Mouse (Mus musculus) megakaryocyte, adult 5-6 weeks (primary cell): ENCODE measurements around the gene Tysnd1. TPM values are rescaled to one million over a fixed set of nuclear protein-coding genes. Genes with fewer than 3 reads are reported as not detected.

Source experiments
- ATAC-seq: 2 replicates; pipeline ENCODE4 v1.8.0; 2016; ENCODE audit warnings: mild to moderate bottlenecking, inconsistent platforms; ENCODE audit not compliant: poor library complexity, severe bottlenecking
- total RNA-seq, 2 experiments: library from RNA; stranded (forward) in 1 of 2; stranded (reverse) in 1 of 2; fragments of 153-499, 151-499 nt in 1 of 2; fragments of 221-1000, 200-1000 nt in 1 of 2; gene quantifications; 2 replicates each; pipeline versions ENCODE4 v1.2.3 to v1.2.4; 2015 to 2017

Gene Tysnd1
- total RNA-seq, 2 experiments from 2014 or later, result 12.9 to 13.1 TPM

DNA sequence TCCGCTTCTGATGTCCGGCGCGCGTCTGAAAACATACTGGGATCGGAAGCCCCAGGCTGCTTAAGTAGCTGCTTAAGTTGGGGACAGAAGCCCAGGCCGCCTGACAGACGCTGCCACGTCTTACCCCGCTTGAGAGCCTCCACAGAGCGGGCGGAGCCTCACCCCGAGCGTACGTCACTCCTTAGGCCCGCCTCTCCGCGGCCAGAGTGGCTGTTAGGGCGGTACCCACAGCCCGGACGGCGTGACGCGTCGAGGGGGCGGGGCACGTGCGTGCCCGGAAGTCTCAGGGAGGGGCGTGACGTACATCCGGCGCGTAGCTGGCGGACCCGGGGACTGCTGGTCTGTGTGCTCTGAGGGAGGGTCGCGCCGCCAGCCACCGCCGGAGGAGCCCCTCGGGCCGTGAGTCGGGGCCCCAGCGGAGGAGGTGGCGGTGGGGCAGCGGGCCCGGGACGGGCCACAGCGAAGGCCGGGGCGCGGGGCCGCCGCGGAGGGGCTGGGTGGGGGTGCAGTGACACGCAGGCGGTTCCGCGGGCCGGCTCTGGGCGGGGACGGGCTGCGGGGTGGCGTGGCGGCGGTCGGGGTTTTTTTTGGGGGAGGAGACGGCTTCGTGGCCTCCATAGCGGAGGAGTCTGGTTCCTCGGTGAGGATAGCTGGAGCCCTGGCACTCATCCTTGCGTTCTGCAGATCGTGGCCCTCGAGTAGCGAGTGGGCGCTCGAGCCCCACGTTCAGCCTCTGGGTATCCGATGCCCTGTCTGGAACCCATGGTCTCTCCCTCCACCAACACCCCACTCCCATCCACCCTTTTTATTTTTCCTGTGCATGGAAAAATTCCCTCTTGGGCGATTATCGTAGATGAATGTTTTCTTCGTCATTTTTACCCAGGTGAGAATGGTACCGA, 15.1 kb upstream of the Tysnd1 start, which contains the start of gene Sar1a:
Gene Sar1a, plus strand, starts transcription at position 285 of the 899 bp plus-strand sequence.
- peak; percentile 97 for ATAC-seq

DNA sequence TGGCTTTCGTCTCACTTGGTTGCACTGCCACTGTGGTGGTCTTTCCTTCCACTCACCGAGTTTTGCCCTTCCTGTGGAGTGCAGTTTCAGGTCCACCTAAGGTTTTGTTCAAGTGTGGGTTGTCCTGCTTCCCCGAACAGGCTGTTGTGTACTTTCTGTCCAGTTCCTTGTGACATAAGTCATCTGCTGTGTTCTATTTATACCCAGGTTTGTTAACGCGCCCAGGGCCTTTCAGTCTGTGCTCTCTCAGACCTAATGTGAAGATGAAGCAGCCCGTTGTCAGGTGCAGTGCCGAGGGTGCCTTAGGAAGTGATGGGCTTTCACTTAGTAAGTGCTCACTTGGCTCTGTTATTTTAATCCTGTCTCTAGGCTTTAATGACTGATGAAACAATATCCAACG, 5.9 kb upstream of the Tysnd1 start:
- no peak for ATAC-seq

DNA sequence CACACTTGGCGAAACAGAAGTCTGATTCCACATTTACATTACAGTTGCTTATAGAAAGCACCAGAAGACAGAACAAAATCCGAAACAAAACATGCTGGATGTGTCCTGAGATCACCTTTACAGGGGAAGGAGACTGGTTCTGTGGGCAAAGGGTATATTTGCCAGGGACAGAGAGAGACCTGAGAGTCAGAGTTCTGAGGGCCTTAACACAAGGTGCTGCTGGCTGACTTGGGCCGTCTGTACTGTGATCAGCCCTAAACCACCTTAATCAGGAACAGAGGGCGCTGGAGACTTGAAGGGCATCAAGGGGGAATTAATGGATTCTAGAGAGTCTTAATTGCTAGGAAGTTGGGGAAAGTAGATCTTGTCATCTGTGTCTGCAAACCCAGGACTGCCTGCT, 1.8 kb upstream of the Tysnd1 start:
- no peak for ATAC-seq

DNA sequence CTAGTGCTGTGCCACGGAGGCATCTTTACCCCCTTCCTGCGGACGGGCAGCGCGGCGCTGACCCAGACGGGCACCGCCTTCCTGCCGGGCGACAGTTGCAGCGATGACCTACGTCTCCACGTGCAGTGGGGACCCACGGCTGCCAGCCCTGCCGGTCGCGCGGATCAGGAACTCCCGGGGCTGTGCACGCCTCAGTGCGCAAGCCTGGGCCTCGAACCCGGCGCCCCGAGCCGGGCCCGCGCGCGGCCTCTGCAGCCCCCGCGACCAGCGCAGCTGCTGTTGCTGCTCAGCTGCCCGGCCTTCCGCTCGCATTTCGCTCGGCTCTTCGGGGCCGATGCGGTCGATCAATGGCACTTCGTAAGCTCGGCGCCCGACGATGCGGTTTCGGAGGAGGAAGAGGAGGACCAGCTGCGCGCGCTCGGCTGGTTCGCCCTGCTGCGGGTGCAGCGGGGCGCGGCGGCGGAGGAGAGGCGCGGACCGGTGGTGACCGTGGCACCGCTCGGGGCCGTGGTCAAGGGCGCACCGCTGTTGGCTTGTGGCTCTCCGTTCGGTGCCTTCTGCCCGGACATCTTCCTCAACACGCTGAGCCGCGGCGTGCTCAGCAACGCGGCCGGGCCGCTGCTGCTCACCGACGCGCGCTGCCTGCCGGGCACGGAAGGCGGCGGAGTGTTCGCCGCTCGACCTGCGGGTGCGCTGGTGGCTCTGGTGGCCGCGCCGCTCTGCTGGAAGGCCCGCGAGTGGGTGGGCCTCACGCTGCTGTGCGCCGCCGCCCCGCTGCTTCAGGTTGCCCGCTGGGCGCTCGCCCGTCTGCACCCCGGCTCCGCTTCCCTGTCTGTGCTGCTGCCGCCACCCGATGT, 617 bp downstream of the Tysnd1 start:
- ATAC-seq, result peak; percentile 28

DNA sequence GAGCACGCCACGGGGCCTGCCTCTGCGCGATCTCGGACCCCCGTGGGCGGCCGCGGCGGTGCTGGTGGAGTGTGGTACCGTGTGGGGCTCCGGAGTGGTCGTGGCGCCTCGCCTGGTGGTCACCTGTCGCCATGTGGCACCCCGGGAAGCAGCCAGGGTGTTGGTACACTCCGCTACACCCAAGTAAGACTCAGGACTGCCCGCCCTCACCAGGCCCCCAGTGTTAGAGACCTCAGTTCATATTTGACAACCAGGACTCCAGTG, 1.2 kb downstream of the Tysnd1 start:
- no peak for ATAC-seq

DNA sequence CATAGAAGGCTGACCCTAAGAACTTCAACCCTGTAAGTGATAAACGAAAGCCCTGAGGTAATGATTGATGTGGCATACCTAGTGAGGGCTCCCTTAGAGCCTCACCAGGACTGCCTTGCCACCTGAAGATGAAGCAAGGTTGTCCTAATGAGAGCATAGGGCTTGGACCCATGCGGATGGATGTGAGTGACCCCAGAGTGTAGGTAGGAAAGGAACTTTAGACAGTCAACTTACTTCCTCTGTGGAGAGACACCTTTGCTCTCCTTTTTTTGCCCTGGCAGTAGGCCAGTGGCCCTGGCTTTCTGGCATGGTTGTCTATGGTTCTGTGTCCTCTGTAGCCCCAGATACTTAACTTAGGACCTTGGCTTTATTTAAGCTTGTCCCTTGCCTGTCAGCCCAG, 1.7 kb downstream of the Tysnd1 start:
- ATAC-seq, result no peak

DNA sequence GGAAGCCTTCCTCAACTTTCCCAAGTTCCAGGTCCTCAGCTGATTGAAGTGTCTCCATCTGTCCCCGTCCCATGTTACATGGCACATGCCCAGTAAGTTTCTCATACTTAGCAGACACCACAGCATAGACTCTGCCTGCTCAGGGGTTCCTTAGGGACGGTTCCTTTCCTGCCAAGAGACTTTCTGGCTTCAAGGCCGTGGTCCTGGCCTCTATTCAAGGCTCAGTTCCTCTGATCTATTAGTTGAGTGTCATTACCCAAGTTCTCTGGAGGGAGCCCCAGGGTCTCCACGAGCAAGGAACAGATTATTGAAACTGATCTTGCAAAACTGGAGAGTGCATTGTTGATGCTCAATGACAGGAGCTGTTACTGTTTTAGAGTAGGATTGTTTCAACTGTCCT, 9.3 kb downstream of the Tysnd1 start:
- ATAC-seq, result no peak

DNA sequence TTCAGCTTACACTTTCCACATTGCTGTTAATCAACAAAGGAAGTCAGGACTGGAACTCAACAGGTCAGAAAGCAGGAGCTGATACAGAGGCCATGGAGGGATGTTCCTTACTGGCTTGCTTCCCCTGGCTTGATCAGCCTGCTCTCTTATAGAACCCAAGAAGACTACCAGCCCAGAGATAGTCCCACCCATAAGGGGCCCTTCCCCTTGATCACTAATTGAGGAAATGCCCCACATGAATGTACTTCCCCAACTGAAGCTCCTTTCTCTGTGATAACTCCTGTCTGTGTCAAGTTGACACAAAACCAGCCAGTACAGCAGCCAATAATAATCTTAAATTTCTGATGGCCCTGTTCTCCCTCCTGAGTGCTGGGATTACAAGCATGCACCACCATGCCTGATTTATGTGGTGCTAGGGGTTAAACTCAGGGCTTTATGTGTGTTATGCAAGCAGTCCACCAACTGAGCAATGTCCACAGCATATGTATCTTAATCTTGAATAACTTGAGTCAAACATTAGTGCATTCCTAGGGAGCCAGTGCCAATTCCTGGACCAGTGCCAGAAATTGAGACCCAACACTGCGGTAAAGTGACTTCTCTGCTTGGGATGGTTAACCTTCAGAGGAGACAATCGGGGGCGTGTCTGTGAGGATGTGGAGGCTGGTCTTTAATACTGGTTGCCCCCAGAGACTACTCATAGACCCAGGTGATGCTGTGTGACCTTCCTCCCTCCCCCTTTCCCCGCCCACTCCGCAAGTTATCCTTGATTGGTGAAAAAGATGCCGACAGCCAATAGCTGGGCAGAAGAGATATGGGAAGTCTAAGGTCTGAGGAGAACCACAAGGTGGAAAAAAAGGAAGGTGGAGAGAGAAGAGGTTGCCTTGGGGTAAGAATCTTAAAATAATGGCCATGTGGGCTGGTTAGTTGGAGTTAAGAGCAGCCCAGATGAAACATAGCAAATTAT, 11.4 kb downstream of the Tysnd1 start:
- peak; percentile 40; the same call in 1 of the 2 replicates for ATAC-seq

DNA sequence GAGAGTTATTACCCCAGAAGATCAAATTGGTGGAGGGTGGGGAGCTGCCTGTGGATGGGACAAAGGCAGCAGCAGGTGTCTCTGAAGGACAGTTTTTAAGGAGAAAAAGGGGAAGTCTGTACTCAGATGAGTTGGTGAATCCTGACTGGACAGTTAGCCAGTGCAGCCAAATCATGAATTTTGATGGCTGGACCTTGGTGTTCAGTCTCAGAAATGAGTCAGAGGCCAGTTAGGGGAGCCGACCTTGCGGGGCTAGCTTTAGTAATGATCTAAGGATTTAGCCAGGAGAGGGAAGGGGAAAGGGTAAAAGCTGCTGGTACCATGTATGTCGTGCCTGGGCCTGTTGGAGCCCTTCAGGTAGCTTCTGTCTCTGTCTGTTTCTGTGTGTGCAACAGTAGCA, 18.3 kb downstream of the Tysnd1 start:
- ATAC-seq, result no peak

DNA sequence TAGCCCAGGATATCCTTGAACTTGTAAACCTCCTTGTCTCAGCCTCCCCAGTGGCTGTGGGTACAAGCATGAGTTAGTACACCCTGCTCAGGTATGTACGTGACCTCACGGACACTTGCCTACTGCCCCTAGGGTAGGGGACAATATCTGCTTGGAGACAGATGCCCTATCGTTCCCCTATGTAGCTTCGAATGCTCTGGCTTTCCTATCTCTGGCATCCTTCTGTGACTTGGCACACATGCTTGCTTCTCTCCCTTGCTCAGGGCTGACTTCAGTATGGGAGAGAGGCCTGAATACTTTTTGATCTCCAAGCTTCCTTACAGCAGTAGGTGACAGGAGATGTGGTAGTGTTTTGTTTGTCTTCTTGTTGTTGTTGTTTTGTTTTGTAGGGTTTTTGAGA, 18.8 kb downstream of the Tysnd1 start:
- ATAC-seq, result no peak

DNA sequence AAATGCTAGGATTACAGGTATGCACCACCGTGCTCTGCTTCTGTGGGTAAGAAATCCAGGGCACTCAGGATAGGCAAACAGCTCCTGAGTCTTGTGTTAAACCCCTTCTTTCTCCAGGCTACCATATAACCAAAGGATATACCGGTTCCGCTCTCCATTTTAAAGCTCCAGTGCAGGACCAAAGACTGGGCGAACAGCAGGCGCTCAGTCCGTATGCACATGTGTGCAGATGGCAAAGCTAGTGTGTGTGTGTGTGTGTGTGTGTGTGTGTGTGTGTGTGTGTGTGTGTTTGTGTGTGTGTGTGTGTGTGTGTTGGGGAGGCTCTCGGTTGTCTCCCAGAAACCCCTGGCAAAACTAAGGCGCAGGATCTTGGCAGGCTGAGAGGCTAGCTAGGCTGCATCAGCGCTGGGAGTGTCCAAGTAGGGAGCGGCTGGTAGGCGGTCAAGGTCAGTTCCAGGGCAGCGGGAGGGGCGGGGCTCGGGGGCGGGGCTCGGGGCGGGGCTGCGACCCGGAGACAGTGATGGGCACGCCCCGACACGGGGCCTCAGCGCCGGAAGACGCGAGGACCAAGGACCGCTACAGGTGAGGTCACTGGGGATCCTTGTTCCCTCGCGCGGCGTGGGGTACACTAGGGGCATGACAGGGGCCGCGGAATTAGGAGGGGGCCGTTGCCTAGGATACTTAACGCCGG, 19.6 kb downstream of the Tysnd1 start, which contains the start of gene Aifm2:
Gene Aifm2, plus strand, starts transcription at position 493 of the 691 bp plus-strand sequence.
- peak; percentile 88 for ATAC-seq

DNA sequence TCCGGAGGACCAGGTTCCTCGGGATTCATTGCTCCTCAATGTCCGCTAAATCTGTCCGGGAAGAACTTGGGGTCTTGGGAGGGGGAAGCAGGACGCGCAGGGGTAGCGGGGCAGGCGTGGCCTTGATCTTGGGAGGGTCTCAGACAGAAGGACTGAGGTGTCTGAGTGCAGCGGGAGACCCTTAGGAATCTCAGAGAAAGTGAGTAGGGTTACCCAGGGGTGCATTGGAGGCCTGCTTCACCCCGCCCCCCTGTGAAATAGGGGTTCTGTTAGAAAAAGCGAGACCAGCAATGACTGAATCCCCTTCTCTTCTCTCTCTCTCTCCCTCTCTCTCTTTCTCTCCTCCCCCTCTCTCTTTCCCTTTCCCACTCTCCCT, 20.1 kb downstream of the Tysnd1 start:
- no peak for ATAC-seq

DNA sequence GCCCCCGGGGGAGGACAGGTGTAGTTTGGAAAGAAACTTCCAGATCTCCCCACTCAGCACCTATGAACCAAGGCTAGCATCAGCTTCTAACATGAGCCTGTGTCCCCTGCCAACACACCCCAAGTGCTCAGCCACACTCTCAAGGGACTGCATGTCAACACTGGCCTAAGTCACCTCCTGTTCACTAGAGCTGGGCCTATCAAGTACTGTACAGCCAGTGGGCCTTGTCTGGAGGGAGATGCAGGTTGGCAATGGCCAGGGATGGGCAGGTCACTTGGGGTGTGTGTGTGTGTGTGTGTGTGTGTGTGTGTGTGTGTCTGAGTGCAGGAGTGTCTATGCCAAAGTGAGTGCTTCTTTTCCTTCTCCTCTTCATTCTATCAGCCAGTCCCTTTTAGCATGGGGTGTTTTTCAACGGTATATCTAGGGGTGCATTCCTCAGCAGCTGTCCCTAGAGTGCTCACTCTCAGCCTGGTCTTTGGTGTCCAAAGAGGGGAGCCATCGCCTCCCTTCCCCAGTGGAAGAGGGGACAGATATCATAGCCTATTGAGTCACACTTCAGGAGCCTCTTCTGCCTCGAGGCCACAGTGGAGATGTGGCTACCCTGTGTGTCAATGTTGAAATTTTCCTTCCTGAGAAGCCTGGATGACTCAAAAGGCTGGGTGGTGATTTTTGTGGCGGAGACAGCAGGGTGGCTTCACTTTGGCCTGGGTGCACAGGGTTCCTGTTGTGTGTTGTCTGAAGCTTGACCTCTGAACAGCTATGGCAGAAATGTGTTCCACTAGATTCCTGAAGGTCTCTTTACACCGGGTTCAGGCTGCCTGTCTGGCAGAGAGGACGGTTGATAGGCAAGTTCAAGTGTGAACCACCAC, 20.9 kb downstream of the Tysnd1 start:
- ATAC-seq, result peak; percentile 48

DNA sequence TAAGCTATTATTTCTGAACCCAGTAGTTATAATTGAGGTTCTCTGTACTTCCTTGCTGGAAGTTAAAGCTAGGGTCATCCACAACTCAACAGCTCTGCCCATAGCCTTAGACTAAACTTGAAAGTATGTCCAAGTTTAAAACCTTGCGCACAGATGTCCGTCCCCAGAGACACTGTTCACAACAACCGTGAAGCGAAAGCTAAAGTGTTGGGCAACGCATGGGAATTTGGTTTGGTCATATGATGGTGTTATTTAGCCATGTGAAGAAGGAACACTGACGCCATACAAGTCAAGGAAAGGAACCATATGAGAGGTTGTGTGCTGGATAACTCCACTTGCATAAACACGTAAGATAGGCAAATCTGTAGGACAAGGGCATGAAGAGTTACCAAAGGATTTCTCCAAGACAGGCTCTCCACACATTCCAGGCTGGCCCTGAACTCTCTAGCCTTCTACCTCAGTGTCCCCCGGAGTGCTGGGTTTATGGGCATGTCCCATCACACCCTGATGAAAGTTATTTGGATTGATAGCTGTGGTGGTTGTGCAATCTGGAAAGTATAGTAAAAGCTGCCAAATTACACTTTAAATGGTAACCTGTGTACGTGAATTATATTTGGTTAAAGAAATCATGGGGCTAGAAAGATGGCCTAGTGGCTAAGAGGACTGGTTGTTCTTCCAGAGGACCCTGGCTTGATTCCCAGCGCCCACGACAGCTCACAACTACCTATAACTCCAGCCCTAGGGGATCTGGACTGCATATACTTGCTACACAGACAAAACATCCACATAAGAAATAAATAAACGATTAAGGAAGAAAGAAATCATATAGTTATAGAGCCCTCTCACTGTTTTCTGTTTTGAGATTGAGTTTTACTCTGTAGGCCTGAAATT, 22.3 kb downstream of the Tysnd1 start:
- ATAC-seq, result no peak

DNA sequence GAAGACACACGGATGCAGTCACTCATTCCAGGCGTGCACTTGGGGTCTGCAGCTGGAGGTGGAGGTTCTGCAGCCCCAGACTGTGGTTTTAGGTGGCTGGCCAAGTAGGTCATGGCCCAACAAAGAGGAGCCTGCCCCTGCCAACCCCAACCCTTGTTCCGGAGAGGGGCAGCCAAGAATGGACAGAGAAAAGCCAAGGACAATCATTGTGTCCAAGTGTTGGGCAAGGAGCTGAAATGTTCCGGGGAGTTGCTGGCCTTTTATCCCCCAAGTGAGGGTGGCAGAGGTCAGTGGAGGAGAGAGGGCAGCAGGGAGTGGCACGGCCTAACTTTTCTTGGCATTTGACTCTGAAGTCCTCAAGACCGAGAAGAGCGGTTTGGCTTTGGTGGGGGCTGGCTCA, 25.0 kb downstream of the Tysnd1 start:
- no peak for ATAC-seq

DNA sequence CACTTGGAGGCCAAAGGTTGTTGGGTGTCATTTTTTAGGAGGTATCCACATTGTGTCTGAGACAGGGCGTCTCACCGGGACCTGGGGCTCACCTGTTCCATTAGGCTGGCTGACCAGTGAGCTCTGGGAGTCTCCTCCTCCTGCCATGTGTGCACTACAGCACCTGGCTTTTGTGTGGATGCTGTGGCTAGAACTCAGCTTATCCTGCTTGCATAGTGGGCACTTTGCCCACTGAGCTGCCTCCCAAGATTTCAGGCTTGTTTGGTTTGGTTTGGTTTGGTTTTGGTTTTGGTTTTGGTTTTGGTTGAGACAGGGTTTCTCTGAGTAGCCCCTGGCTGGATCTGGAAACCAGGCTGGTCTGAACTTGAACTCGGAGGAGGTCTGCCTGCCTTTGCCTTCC, 26.9 kb downstream of the Tysnd1 start:
- ATAC-seq, result no peak

DNA sequence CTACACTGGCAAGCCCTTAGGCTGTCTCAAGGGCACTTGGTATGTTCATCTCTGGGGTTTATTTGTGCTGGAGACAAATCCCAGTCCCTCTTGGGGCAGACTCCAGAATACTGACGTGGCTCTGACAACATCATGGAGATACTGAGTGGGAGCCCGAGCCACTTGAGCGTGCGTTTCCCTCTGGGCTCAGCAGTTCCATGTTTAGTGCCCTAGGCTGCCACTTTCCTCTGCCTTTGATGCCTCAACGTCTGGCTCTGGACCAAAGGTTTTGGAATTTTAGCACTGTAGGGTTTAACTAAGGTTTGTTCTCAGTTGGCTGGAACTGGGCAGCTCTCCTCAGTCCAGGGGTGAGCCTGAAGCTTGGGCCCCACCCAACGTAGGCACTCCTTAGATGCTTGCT, 28.0 kb downstream of the Tysnd1 start:
- ATAC-seq, result no peak

DNA sequence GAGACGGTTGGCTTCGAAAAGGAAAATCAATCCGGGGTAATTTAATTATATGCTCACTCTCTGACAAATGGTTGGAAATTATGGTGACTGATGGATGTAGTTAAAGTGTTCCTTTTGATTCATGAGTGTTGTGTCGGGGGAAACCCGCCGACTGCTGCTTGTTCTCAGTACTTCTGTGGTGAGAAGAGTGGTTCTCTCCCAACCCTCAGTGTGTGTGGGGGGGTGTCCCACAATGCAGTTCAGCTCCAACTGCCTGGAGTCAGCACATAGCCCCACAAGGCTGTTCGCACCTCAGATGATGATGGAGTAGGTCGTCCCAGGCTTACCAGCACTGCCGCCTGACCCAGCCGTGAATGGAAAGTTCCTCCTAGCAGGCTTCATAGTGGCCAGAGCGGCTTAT, 33.9 kb downstream of the Tysnd1 start:
- no peak for ATAC-seq
